Mouse (Mus musculus): ENCODE data around the gene Olfr1414.

GRCm38 (mm10) chr1:92519046-92519445 is 585 bp upstream of the Olfr1414 start:
- TF ChIP-seq CTCF (IDR thresholded peaks at IDR 0.05; ENCODE audit: extremely low read depth, insufficient read depth, insufficient read length, insufficient replicate concordance) (no peak), POLR2A (IDR thresholded peaks at IDR 0.05; ENCODE audit: low read depth, low read length) (no peak)
